Mouse (Mus musculus) frontal cortex, postnatal 14 days (tissue): Measurements from ENCODE around the gene Grin1.
"Not testable (repeated sequence)": the region's sequence is repeated elsewhere in the genome, so short reads cannot be mapped to it uniquely, and the experiment has no call there.

Experiments
- DNase-seq, 2 experiments: peaks; one replicate each; pipeline ENCODE4 v3.0.0; 2022; ENCODE audit warnings: low spot score in 2 of 2

The Grin1 gene

DNA sequence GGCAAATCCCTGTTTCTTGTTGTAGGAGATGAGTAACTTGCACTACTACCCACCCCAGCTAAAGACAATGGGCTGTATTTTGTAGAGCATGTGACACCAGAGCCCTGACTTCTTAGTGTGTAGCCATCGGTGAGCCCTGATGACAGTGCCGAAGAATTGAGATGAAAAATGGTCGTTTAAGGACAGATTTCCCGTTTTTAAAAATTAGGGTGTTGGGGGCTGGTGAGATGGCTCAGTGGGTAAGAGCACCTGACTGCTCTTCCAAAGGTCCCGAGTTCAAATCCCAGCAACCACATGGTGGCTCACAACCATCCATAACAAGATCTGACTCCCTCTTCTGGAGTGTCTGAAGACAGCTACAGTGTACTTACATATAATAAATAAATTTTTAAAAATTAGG is 61.7 kb downstream of the Grin1 start:
- not testable (repeated sequence) for DNase-seq

GRCm38 (mm10) chr2:25256443-25257109 is 62.4 kb downstream of the Grin1 start:
- not testable (repeated sequence) for DNase-seq

- DNase-seq: peak; percentile 71 to 83
Observed at GRCm38 (mm10) chr2:25255284-25255779, 63.7 kb downstream of the Grin1 start, which contains the start of gene Tmem203. Gene Tmem203, plus strand, starts transcription at chr2:25255439.

- no peak for DNase-seq
Observed at GRCm38 (mm10) chr2:25252331-25252730, 66.7 kb downstream of the Grin1 start.

DNA sequence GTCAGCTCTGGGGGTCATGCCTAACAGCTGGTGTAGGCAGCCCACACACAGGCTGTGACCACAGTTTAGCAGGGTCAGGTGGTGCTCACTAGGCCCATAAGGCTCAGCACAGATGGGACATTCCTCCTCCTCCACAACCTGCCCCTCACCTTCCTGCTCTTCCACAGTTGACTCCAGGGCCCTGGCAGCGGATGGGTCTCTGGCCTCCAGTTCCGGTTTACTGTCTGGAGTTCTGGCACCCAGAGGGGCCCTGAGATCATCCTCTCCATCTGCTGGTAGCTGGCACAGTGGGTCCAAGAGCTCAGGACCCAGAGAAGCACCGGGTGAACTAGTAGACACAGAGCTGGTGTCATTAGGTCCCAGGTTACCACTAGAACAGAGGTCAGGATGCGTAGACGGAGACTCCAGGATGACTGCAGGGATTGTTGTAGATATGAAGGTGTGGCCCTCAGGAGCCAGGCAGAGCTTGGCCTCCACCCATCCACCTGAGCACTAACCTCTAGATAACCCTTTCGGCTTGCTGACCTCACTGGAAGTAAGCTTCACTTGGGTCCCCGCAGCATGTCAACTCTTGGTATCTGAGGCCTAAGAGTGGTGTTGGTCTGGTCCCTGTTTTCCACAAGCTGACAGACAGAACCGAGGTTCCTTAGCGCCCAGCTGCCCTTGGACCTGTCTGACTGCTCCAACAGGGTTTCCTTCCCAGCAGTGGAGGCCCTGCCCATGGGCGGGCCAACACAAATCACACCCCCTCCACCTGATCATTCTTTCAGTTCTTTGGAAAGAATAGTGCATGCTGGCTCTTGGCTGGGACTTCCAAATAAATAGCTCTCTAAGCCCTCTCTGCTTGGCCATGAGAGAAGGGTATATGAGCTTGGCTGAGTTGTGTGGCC is 72.6 kb downstream of the Grin1 start, which contains the start of gene AL732309.1:
AL732309.1 (minus strand) TSS at position 681 of the 890 bp plus-strand sequence.
- DNase-seq: no peak

DNA sequence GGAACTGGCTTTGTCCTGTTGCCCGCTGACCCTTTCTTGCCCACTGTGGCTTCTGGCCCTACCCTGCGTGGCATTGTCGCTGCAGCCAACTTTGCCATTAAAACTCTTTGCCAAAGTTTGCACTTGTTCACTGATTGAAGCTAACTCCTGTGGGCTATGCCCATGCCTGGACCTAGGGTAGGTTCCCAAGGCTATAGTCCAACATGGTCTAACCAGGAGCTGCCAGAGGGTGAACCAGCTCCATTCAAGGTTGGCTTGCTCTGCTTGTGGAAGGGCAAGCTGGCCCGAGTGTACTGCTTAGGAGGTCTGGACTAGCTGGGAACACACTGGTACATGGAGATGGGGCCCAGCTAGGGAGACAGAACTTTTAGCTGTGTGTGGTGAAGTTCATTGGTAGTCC is 74.8 kb downstream of the Grin1 start:
- no peak for DNase-seq

- no peak for DNase-seq
Observed at GRCm38 (mm10) chr2:25243342-25243741, 75.6 kb downstream of the Grin1 start.

DNA sequence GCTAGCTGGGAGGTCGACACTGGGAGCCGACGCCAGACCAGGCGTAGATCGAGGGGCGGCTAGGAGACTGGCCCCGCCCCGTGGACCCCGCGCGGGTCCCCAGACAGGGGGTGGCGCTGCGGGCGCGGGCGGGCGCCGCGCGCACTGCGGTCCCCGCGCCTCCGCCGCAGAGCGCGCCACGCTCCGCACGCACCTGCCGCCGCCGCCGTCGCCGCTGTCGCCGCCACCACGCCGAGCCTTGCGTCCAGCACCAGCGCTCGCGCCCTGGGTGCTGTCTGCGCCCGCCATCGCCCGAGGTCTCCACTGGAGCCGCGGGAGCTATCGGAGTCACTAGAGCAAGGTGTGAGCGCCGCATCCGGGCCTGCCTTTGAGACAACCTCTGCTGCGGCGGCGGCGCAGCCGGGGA is 76.9 kb downstream of the Grin1 start, which contains the start of the genes Rnf208 and Cysrt1:
Rnf208 (plus strand) TSS at position 155 of the 406 bp plus-strand sequence.
Cysrt1 (minus strand) TSS at position 352 of the 406 bp plus-strand sequence.
- peak in 1 of 2 experiments; percentile 38 for DNase-seq

DNA sequence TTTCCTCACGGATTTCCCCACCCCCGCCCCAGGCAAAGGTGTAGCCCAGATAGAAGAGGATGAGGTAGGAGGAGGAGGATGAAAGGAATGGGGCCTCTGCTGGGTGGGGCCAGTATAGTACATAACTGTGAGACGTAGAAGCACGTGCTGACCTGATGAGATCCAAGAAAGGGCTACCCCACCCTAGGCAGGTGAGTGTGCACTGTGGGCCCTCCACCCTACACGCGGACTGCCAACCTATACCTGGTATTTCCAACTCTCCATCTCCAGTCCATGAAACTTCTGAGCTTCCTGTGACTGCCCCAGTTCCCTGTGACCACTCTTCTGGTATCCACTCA is 77.6 kb downstream of the Grin1 start:
- DNase-seq: no peak
